Mouse (Mus musculus) kidney, postnatal 0 days (tissue): ENCODE measurements around the gene Jund. TPM values are rescaled to one million over a fixed set of nuclear protein-coding genes. Genes with fewer than 3 reads are reported as not detected.

Experiments used
- ATAC-seq: fragments of 200-750 bp; cut with Nextera tagmentation; replicated peaks from 2 replicates; pipeline ENCODE4 v1.8.0; 2017; ENCODE audit warnings: low read depth, moderate number of reproducible peaks, moderate TSS enrichment, moderate library complexity; ENCODE audit not compliant: low FRiP score
- DNase-seq: peaks from one replicate; pipeline ENCODE4 v3.0.0-alpha.2; 2016; ENCODE audit warnings: low spot score
- H3K27ac ChIP-seq: fragments of 300-500 bp; sonication (generic); 2 replicates; pipeline ENCODE4 v1.5.1; 2014; ENCODE audit warnings: mild to moderate bottlenecking
- H3K27me3 ChIP-seq: fragments of 300-500 bp; sonication (generic); 2 replicates; pipeline ENCODE4 v1.6.1; 2014; ENCODE audit warnings: low read length, mixed read lengths; ENCODE audit not compliant: insufficient read depth
- H3K36me3 ChIP-seq: fragments of 300-500 bp; sonication (generic); 2 replicates; pipeline ENCODE4 v1.6.1; 2014; ENCODE audit warnings: low read length, mixed read lengths; ENCODE audit not compliant: insufficient read depth
- H3K4me1 ChIP-seq: fragments of 300-500 bp; sonication (generic); replicated peaks from 2 replicates; pipeline ENCODE4 v1.6.1; 2014; ENCODE audit warnings: antibody characterized with exemption, low read length, mixed read lengths; ENCODE audit not compliant: insufficient read depth
- H3K4me2 ChIP-seq: fragments of 300-500 bp; sonication (generic); 2 replicates; pipeline ENCODE4 v1.6.1; 2014; ENCODE audit warnings: mild to moderate bottlenecking, low read length, moderate library complexity, mixed read lengths
- H3K4me3 ChIP-seq: fragments of 300-500 bp; sonication (generic); replicated peaks from 2 replicates; pipeline ENCODE4 v1.5.1; 2014; ENCODE audit warnings: low read depth, low read length
- H3K9ac ChIP-seq: fragments of 300-500 bp; sonication (generic); 2 replicates; pipeline ENCODE4 v1.6.1; 2014; ENCODE audit warnings: low read depth, low read length
- H3K9me3 ChIP-seq: fragments of 300-500 bp; sonication (generic); replicated peaks from 2 replicates; pipeline ENCODE4 v1.6.1; 2016; ENCODE audit warnings: low read length, inconsistent platforms, mixed read lengths
- CTCF ChIP-seq: IDR thresholded peaks from 2 replicates; pipeline ENCODE4 v1.5.1; 2016; ENCODE audit warnings: antibody characterized with exemption, low read depth, mild to moderate bottlenecking, moderate library complexity
- WGBS: fragments of 180-500 bp; shearing (Covaris S2); extraction: QIAGEN DNeasy Blood & Tissue Kit; methylation state at CpG from one replicate; pipeline ENCODE4 v1.1.7; 2014; 5-methylcytosine and 5-hydroxymethylcytosine counted together
- polyA plus RNA-seq: library from polyadenylated mRNA; unstranded; fragments of >200 nt; fragmentation: Nextera tagmentation; extraction: Ambion mirVana; gene quantifications from 2 replicates; pipeline ENCODE4 v1.2.1, GENCODE M21; 2015

The Jund gene
- polyA plus RNA-seq, 1 experiment from 2014 or later = 98.1 TPM

- H3K27ac ChIP-seq = peak overlapping the region; percentile 99
- no peaks in the 10 kb centered on the region for H3K9me3 ChIP-seq
- peak; percentile 83 for TF ChIP-seq CTCF
- DNase-seq = peak; percentile 96
- peak overlapping the region; percentile 98 for H3K4me3 ChIP-seq
- H3K4me1 ChIP-seq = peaks cover 29% of the 10 kb centered on the region
- 0 out of 2 replicates have a peak, but pooled peaks have one; percentile 2 for ATAC-seq
- peak overlapping the region; percentile 66 for H3K4me2 ChIP-seq
- peak overlapping the region; percentile 100 for H3K9ac ChIP-seq
- WGBS = under 1% methylated on average over 17 of the region's 20 CpGs
- no peaks in the 10 kb centered on the region for H3K27me3 ChIP-seq
- 0 out of 2 replicates have a peak, but pooled peaks cover 4% of the 10 kb centered on the region for H3K36me3 ChIP-seq
Observed at GRCm38 (mm10) chr8:70700555-70700922, 1.8 kb downstream of the Jund start.

- H3K4me2 ChIP-seq = peak overlapping the region; percentile 66
- H3K4me3 ChIP-seq = peak overlapping the region; percentile 98
- peaks cover 24% of the 10 kb centered on the region for H3K4me1 ChIP-seq
- 42% methylated on average over 10 of the region's 10 CpGs for WGBS
- 0 out of 2 replicates have a peak, but pooled peaks cover 4% of the 10 kb centered on the region for H3K36me3 ChIP-seq
- TF ChIP-seq CTCF = no peak
- no peaks in the 10 kb centered on the region for H3K9me3 ChIP-seq
- H3K27ac ChIP-seq = peak overlapping the region; percentile 99; the same call in 1 of the 2 replicates
- H3K9ac ChIP-seq = peak overlapping the region; percentile 100
- ATAC-seq = no peak
- DNase-seq = no peak
- no peaks in the 10 kb centered on the region for H3K27me3 ChIP-seq
Observed at GRCm38 (mm10) chr8:70701048-70701981, 2.6 kb downstream of the Jund start.

GRCm38 (mm10) chr8:70701982-70702841 lies 3.5 kb downstream of the Jund start:
- TF ChIP-seq CTCF = no peak
- no peaks in the 10 kb centered on the region for H3K27me3 ChIP-seq
- peak overlapping the region; percentile 66 for H3K4me2 ChIP-seq
- no peak overlapping the region for H3K9ac ChIP-seq
- H3K27ac ChIP-seq = 0 out of 2 replicates have a peak overlapping the region, but pooled peaks have one; percentile 15
- peaks cover 16% of the 10 kb centered on the region for H3K4me1 ChIP-seq
- H3K9me3 ChIP-seq = no peaks in the 10 kb centered on the region
- ATAC-seq (no peak), DNase-seq (no peak)
- 0 out of 2 replicates have a peak, but pooled peaks cover 4% of the 10 kb centered on the region for H3K36me3 ChIP-seq
- WGBS = 75% methylated on average over 2 of the region's 2 CpGs
- H3K4me3 ChIP-seq = no peak overlapping the region

- Histone ChIP-seq H3K36me3 (0 out of 2 replicates have a peak, but pooled peaks cover 4% of the 10 kb centered on the region), H3K4me2 (no peak overlapping the region), H3K4me1 (peaks cover 11% of the 10 kb centered on the region; the same call in 1 of the 2 replicates), H3K9ac (no peak overlapping the region), H3K27me3 (no peaks in the 10 kb centered on the region), H3K27ac (0 out of 2 replicates have a peak overlapping the region, but pooled peaks have one; percentile 15), H3K4me3 (no peak overlapping the region), H3K9me3 (no peaks in the 10 kb centered on the region)
- DNase-seq = no peak
- ATAC-seq = no peak
- no peak for TF ChIP-seq CTCF
- WGBS = 78% methylated on average over 3 of the region's 3 CpGs
Observed at GRCm38 (mm10) chr8:70702842-70703182, 4.1 kb downstream of the Jund start.

- DNase-seq (no peak), ATAC-seq (no peak)
- H3K9me3 ChIP-seq = no peaks in the 10 kb centered on the region
- H3K4me2 ChIP-seq = no peak within 1 kb of the TSS
- WGBS = 91% methylated on average over 3 of the region's 3 CpGs
- 0 out of 2 replicates have a peak, but pooled peaks cover 4% of the 10 kb centered on the region for H3K36me3 ChIP-seq
- no peak within 1 kb of the TSS for H3K9ac ChIP-seq
- H3K27ac ChIP-seq = 0 out of 2 replicates have a peak within 1 kb of the TSS, but pooled peaks have one; percentile 15
- H3K27me3 ChIP-seq = no peaks in the 10 kb centered on the region
- H3K4me1 ChIP-seq = peaks cover 7% of the 10 kb centered on the region; the same call in 1 of the 2 replicates
- TF ChIP-seq CTCF = no peak
- no peak within 1 kb of the TSS for H3K4me3 ChIP-seq
Observed at GRCm38 (mm10) chr8:70703287-70703686, 4.5 kb downstream of the Jund start, which contains the start of gene Iqcn. TSS of gene Iqcn (plus strand) at chr8:70703457.

- no peak overlapping the region for H3K4me2 ChIP-seq
- H3K4me1 ChIP-seq = no peaks in the 10 kb centered on the region
- no peak for TF ChIP-seq CTCF
- 92% methylated on average over 14 of the region's 14 CpGs for WGBS
- ATAC-seq (no peak), DNase-seq (no peak)
- H3K4me3 ChIP-seq = no peak overlapping the region
- H3K27ac ChIP-seq = no peak overlapping the region
- no peaks in the 10 kb centered on the region for H3K27me3 ChIP-seq
- H3K9ac ChIP-seq = no peak overlapping the region
- H3K9me3 ChIP-seq = no peaks in the 10 kb centered on the region
- H3K36me3 ChIP-seq = no peaks in the 10 kb centered on the region
Observed at GRCm38 (mm10) chr8:70708281-70708680, 9.5 kb downstream of the Jund start.
